Mouse (Mus musculus) midbrain, embryonic 12.5 days (tissue): ENCODE measurements around the gene Ttll11. TPM values are rescaled to one million over a fixed set of nuclear protein-coding genes. Genes with fewer than 3 reads are reported as not detected.

Source experiments
- ATAC-seq: fragments of 200-750 bp; cut with Nextera tagmentation; 2 replicates; pipeline ENCODE4 v1.8.0; 2017; ENCODE audit warnings: low read depth, moderate TSS enrichment, moderate library complexity; ENCODE audit not compliant: low FRiP score
- H3K27ac ChIP-seq: fragments of 300-500 bp; sonication (generic); replicated peaks from 2 replicates; pipeline ENCODE4 v1.5.1; 2016; ENCODE audit warnings: mild to moderate bottlenecking
- H3K27me3 ChIP-seq: fragments of 300-500 bp; sonication (generic); 2 replicates; pipeline ENCODE4 v1.6.1; 2016; ENCODE audit warnings: mild to moderate bottlenecking
- H3K36me3 ChIP-seq: fragments of 300-500 bp; sonication (generic); 2 replicates; pipeline ENCODE4 v1.6.1; 2016
- H3K4me1 ChIP-seq: fragments of 300-500 bp; sonication (generic); 2 replicates; pipeline ENCODE4 v1.6.1; 2016
- H3K4me2 ChIP-seq: fragments of 300-500 bp; sonication (generic); replicated peaks from 2 replicates; pipeline ENCODE4 v1.6.1; 2016; ENCODE audit warnings: mild to moderate bottlenecking, moderate library complexity
- H3K4me3 ChIP-seq: fragments of 300-500 bp; sonication (generic); 2 replicates; pipeline ENCODE4 v1.5.1; 2016; ENCODE audit warnings: mild to moderate bottlenecking
- H3K9ac ChIP-seq: fragments of 300-500 bp; sonication (generic); replicated peaks from 2 replicates; pipeline ENCODE4 v1.6.1; 2016; ENCODE audit warnings: mild to moderate bottlenecking, moderate library complexity
- H3K9me3 ChIP-seq: fragments of 300-500 bp; sonication (generic); 2 replicates; pipeline ENCODE4 v1.6.1; 2016; ENCODE audit warnings: mild to moderate bottlenecking
- WGBS: fragments of 180-500 bp; shearing (Covaris S2); methylation state at CpG from one replicate; pipeline ENCODE4 v1.1.7; 2016; 5-methylcytosine and 5-hydroxymethylcytosine counted together
- polyA plus RNA-seq: library from polyadenylated mRNA; unstranded; fragments of >200 nt; fragmentation: Nextera tagmentation; extraction: Ambion mirVana; gene quantifications from 2 replicates; pipeline ENCODE4 v1.2.1, GENCODE M21; 2016

The Ttll11 gene
- polyA plus RNA-seq, 1 experiment from 2014 or later: 4.2 TPM

DNA sequence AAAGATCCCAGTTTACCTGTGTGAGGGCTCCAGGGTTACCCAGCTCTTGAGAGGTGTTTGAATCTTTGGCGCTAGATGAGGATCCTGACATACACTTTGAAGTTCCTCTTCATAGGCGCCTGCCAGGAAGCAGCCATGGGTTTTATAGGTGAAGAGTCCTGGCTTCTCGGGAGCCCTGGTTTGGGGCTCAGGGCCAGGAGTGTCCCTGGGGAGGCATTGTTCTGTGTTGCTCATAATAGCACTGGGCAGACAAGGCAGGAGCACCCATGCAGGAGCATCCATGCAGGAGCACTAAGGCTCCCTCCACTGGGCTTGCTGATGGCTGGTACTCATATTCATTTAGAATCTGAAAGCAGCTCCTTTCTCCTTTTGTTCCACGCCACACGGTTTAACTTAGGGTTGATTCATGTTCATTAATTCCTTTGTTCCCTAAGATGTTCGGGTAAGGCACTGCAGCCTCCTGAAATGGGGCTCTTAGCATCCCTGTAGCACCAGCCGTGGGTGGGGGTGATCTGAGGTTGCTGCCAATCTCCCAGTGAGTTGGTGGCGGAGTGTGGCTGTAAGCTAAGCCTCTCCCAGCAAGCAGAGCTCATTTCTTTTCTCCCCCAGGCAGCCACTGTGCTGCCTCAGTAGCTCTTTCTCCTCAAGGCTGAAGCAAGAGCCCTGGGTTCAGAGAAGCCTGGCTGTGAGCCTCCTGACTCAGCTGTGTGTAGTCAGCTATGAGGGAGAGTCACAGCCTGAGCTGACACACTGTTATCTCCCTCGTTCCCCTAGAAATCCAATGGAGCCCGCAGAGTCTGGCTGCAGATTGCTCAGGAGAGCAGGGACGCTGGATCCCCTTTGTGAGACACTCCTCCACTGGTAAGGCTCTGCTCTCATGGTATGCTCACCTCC is 133.9 kb downstream of the Ttll11 start:
- ATAC-seq: no peak
- H3K4me2 ChIP-seq: no peak overlapping the region
- no peaks in the 10 kb centered on the region for H3K36me3 ChIP-seq
- no peak overlapping the region for H3K27ac ChIP-seq
- H3K9me3 ChIP-seq: no peaks in the 10 kb centered on the region
- peaks cover 41% of the 10 kb centered on the region for H3K4me1 ChIP-seq
- H3K9ac ChIP-seq: no peak overlapping the region
- 35% methylated on average over 11 of the region's 11 CpGs for WGBS
- no peak overlapping the region for H3K4me3 ChIP-seq
- peaks cover 40% of the 10 kb centered on the region for H3K27me3 ChIP-seq

- Histone ChIP-seq H3K27ac (no peak overlapping the region), H3K27me3 (peaks cover 29% of the 10 kb centered on the region; the same call in 1 of the 2 replicates), H3K4me1 (peaks cover 37% of the 10 kb centered on the region), H3K4me3 (no peak overlapping the region), H3K9ac (no peak overlapping the region), H3K4me2 (no peak overlapping the region), H3K36me3 (no peaks in the 10 kb centered on the region), H3K9me3 (no peaks in the 10 kb centered on the region)
- no peak; the same call in 1 of the 2 replicates for ATAC-seq
- WGBS: 35% methylated on average over 13 of the region's 13 CpGs
Measured at GRCm38 (mm10) chr2:35843896-35844690, 135.6 kb downstream of the Ttll11 start.

DNA sequence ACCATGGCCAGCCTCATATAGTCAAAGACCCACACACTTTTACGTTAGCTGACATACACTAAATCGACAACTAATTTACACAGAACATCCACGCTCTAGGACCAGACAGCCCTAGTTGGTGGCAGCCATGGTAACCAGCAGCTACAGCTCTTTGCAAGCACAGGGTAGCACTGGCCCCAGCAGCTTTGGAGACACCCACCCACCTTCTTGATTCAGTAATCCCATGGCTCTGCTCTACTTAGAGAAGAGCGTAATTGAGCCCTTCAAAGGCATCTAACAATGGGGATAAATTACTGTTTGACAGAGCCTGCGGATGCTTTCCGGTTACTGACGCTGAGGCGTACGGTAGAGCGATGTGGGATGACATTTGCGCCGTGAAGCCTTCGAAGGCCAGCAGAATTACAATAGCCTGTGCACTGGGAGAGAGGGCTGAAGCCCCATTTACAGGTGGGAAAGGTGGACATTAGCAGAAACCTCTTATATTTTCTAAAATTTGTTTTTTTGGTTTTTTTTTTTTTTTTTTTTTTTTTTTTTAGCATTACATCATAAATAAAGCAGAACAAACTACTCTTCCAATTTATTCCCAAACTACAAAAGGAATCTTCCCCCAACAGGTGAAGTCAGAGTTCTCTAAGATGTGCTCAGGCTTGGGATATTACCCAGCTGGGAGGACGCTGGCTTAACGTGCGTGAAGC is 136.8 kb downstream of the Ttll11 start:
- Histone ChIP-seq H3K36me3 (no peaks in the 10 kb centered on the region), H3K27me3 (peaks cover 27% of the 10 kb centered on the region; the same call in 1 of the 2 replicates), H3K4me3 (no peak overlapping the region), H3K27ac (no peak overlapping the region), H3K9me3 (no peaks in the 10 kb centered on the region), H3K4me2 (no peak overlapping the region), H3K9ac (no peak overlapping the region), H3K4me1 (peaks cover 38% of the 10 kb centered on the region)
- WGBS: 50% methylated on average over 16 of the region's 16 CpGs
- 0 out of 2 replicates have a peak, but pooled peaks have one; percentile 45 for ATAC-seq

GRCm38 (mm10) chr2:35841841-35842420 is 137.8 kb downstream of the Ttll11 start:
- Histone ChIP-seq H3K36me3 (no peaks in the 10 kb centered on the region), H3K27ac (no peak overlapping the region), H3K4me1 (peaks cover 38% of the 10 kb centered on the region), H3K27me3 (peaks cover 23% of the 10 kb centered on the region; the same call in 1 of the 2 replicates), H3K9ac (no peak overlapping the region), H3K9me3 (0 out of 2 replicates have a peak, but pooled peaks cover 4% of the 10 kb centered on the region), H3K4me2 (no peak overlapping the region), H3K4me3 (no peak overlapping the region)
- WGBS: 61% methylated on average over 4 of the region's 4 CpGs
- no peak for ATAC-seq

DNA sequence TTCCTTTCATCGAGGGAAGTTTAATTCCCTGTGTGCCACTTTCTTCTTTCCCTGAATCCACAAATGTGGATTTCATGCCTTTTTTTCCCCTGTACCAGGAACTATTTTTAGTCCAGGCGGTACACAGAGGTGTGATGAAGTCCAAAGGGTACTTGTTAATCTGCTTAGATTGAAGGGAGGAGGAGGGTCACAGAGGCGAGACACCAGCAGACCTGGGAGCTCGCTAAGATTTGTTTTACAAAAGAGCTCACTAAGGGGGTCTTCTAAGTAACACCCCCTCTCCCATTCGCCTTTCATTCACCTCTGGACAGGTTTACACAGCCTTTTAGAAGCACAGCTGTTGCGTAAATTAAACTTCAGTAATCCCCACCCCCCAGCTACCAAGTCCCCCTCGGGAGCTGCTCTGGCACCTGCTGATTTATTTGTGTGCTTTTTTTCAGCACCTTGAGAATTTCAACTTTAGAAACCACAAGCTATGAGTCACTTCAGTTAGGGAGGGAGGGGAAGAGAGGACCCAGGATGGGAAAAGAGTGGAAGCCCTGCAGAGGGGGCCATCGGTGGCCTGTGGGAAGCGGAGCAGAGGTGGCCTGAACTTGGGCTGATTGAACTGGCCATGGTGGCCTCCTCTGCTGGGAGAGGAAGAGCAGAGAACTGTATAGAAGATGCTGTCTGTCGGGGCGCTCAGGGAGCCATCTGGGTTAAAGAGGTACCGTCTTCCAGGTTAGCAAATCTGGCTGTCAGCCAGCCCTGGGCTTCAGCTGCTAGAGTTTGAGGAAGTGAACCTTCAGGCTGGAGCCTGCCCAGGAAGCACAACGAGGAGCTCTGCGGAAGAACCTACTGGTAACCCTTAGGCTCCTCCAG is 138.5 kb downstream of the Ttll11 start:
- peaks cover 23% of the 10 kb centered on the region; the same call in 1 of the 2 replicates for H3K27me3 ChIP-seq
- no peak overlapping the region for H3K27ac ChIP-seq
- H3K4me1 ChIP-seq: peaks cover 38% of the 10 kb centered on the region
- H3K9me3 ChIP-seq: 0 out of 2 replicates have a peak, but pooled peaks cover 4% of the 10 kb centered on the region
- H3K4me3 ChIP-seq: no peak overlapping the region
- ATAC-seq: no peak
- H3K36me3 ChIP-seq: no peaks in the 10 kb centered on the region
- 15% methylated on average over 14 of the region's 14 CpGs for WGBS
- H3K9ac ChIP-seq: no peak overlapping the region
- no peak overlapping the region for H3K4me2 ChIP-seq

- ATAC-seq: no peak
- Histone ChIP-seq H3K4me2 (no peak overlapping the region), H3K27ac (no peak overlapping the region), H3K36me3 (no peaks in the 10 kb centered on the region), H3K9me3 (0 out of 2 replicates have a peak, but pooled peaks cover 4% of the 10 kb centered on the region), H3K27me3 (peaks cover 8% of the 10 kb centered on the region; the same call in 1 of the 2 replicates), H3K9ac (no peak overlapping the region), H3K4me3 (no peak overlapping the region), H3K4me1 (peaks cover 24% of the 10 kb centered on the region)
- WGBS: 84% methylated on average over 11 of the region's 11 CpGs
Measured at GRCm38 (mm10) chr2:35838751-35839479, 140.8 kb downstream of the Ttll11 start.

- 0 out of 2 replicates have a peak, but pooled peaks cover 5% of the 10 kb centered on the region for H3K4me1 ChIP-seq
- H3K4me3 ChIP-seq: no peak overlapping the region
- H3K27me3 ChIP-seq: no peaks in the 10 kb centered on the region
- no peak for ATAC-seq
- no peak overlapping the region for H3K27ac ChIP-seq
- H3K36me3 ChIP-seq: no peaks in the 10 kb centered on the region
- no peak overlapping the region for H3K9ac ChIP-seq
- H3K9me3 ChIP-seq: 0 out of 2 replicates have a peak, but pooled peaks cover 4% of the 10 kb centered on the region
- no peak overlapping the region for H3K4me2 ChIP-seq
- 97% methylated on average over 10 of the region's 10 CpGs for WGBS
Measured at GRCm38 (mm10) chr2:35834198-35834913, 145.4 kb downstream of the Ttll11 start.

DNA sequence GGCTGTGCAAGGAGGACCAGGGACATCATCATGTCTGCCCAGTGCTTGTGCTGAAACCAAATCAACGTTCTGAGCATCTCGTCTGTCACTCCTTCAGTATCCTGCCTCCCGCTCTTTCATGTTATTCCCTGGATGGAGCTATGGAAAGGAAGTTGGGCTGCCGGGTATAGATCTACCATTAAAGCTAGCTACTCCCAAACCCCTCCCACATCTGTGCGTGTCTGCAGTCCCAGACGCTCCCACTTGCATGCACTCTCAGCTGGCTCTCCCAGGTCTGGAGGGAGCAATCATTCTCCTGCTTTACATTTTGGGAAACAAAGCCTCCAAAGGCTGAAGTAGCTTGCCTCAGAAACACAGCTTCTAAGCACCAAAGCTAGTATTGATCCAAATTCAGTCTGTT is 146.2 kb downstream of the Ttll11 start:
- no peak overlapping the region for H3K27ac ChIP-seq
- no peaks in the 10 kb centered on the region for H3K27me3 ChIP-seq
- H3K9me3 ChIP-seq: 0 out of 2 replicates have a peak, but pooled peaks cover 4% of the 10 kb centered on the region
- H3K4me2 ChIP-seq: no peak overlapping the region
- ATAC-seq: no peak
- WGBS: 75% methylated on average over 6 of the region's 6 CpGs
- H3K4me3 ChIP-seq: no peak overlapping the region
- H3K9ac ChIP-seq: no peak overlapping the region
- no peaks in the 10 kb centered on the region for H3K4me1 ChIP-seq
- no peaks in the 10 kb centered on the region for H3K36me3 ChIP-seq

GRCm38 (mm10) chr2:35832742-35833425 is 146.8 kb downstream of the Ttll11 start:
- no peaks in the 10 kb centered on the region for H3K36me3 ChIP-seq
- no peak overlapping the region for H3K27ac ChIP-seq
- H3K4me1 ChIP-seq: no peaks in the 10 kb centered on the region
- H3K27me3 ChIP-seq: no peaks in the 10 kb centered on the region
- H3K9ac ChIP-seq: no peak overlapping the region
- H3K9me3 ChIP-seq: 0 out of 2 replicates have a peak, but pooled peaks cover 4% of the 10 kb centered on the region
- H3K4me2 ChIP-seq: no peak overlapping the region
- ATAC-seq: no peak
- WGBS: 56% methylated on average over 11 of the region's 11 CpGs
- H3K4me3 ChIP-seq: no peak overlapping the region
